Mouse (Mus musculus): ENCODE results near the gene Olfr984. TPM values are rescaled to one million over a fixed set of nuclear protein-coding genes. Genes with fewer than 3 reads are reported as not detected.

Olfr984 gene
- polyA plus RNA-seq (2012; rRNA removed), result not detected in 2 replicates

GRCm38 (mm10) chr9:40114106-40114505 is at the start of gene Olfr984:
Olfr984 (minus strand) TSS chr9:40114206.

GRCm38 (mm10) chr9:40130084-40130483 is 16.1 kb upstream of the Olfr984 start, which contains the start of gene Olfr985:
Olfr985 (minus strand) TSS chr9:40130184.

GRCm38 (mm10) chr9:40093495-40093894 is 20.5 kb downstream of the Olfr984 start, which contains the start of gene Olfr983:
Olfr983 (minus strand) TSS chr9:40093595.

GRCm38 (mm10) chr9:40073529-40073928 is 40.5 kb downstream of the Olfr984 start, which contains the start of gene Olfr982:
Olfr982 (plus strand) TSS chr9:40073829.

Other genes starting within 250 kb of the Olfr984 start
- not detected in 2 replicates for gene Olfr972, start 247.8 kb downstream of the Olfr984 start, polyA plus RNA-seq (2012; rRNA removed)
- gene Olfr229, start 206.9 kb downstream of the Olfr984 start, polyA plus RNA-seq (2012; rRNA removed), result not detected in 2 replicates
- not detected in 2 replicates for gene Olfr974, start 176.7 kb downstream of the Olfr984 start, polyA plus RNA-seq (2012; rRNA removed)
- gene Olfr975, start 162.2 kb downstream of the Olfr984 start, polyA plus RNA-seq (2012; rRNA removed), result not detected in 2 replicates
- gene Olfr976, start 153.1 kb downstream of the Olfr984 start, polyA plus RNA-seq (2012; rRNA removed), result not detected in 2 replicates
- gene Olfr978, start 122.1 kb downstream of the Olfr984 start, polyA plus RNA-seq (2012; rRNA removed), result not detected in 2 replicates
- not detected in 2 replicates for gene Olfr979, start 110.7 kb downstream of the Olfr984 start, polyA plus RNA-seq (2012; rRNA removed)
- not detected in 2 replicates for gene Olfr980, start 104.6 kb downstream of the Olfr984 start, polyA plus RNA-seq (2012; rRNA removed)
- gene Olfr981, start 92.7 kb downstream of the Olfr984 start, polyA plus RNA-seq (2012; rRNA removed), result not detected in 2 replicates
- not detected in 2 replicates for gene Olfr982, start 40.4 kb downstream of the Olfr984 start, polyA plus RNA-seq (2012; rRNA removed)
- not detected in 2 replicates for gene Olfr983, start 20.6 kb downstream of the Olfr984 start, polyA plus RNA-seq (2012; rRNA removed)
- not detected in 2 replicates for gene Olfr985, start 16.0 kb upstream of the Olfr984 start, polyA plus RNA-seq (2012; rRNA removed)
- gene Tmem225, start 33.9 kb upstream of the Olfr984 start, polyA plus RNA-seq (2012; rRNA removed), result not detected in 2 replicates
- gene Olfr986, start 66.7 kb upstream of the Olfr984 start, polyA plus RNA-seq (2012; rRNA removed), result not detected in 2 replicates
- gene Zfp202, start 78.1 kb upstream of the Olfr984 start, polyA plus RNA-seq (2012; rRNA removed), result 0.75 and 0.88 TPM in 2 replicates
- 0.07 TPM in 2 replicates for gene Scn3b, start 155.0 kb upstream of the Olfr984 start, polyA plus RNA-seq (2012; rRNA removed)

Data from liver, embryonic 18 days (tissue).